Mouse (Mus musculus) hindbrain, embryonic 16.5 days (tissue): ENCODE results near the gene B2m. TPM values are rescaled to one million over a fixed set of nuclear protein-coding genes. Genes with fewer than 3 reads are reported as not detected.

ENCODE experiments used
- ATAC-seq: fragments of 200-750 bp; cut with Nextera tagmentation; 2 replicates; pipeline ENCODE4 v1.8.0; 2017; ENCODE audit warnings: moderate TSS enrichment, moderate library complexity
- H3K27ac ChIP-seq: fragments of 300-500 bp; sonication (generic); 2 replicates; pipeline ENCODE4 v1.5.1; 2014; ENCODE audit warnings: low read depth, mild to moderate bottlenecking, control low read depth, low read length, moderate library complexity
- H3K27me3 ChIP-seq: fragments of 300-500 bp; sonication (generic); replicated peaks from 2 replicates; pipeline ENCODE4 v1.6.1; 2014; ENCODE audit warnings: low read length; ENCODE audit not compliant: control insufficient read depth, insufficient read depth
- H3K36me3 ChIP-seq: fragments of 300-500 bp; sonication (generic); 2 replicates; pipeline ENCODE4 v1.6.1; 2014; ENCODE audit warnings: mild to moderate bottlenecking, low read length, moderate library complexity, mixed read lengths; ENCODE audit not compliant: control insufficient read depth, insufficient read depth
- H3K4me1 ChIP-seq: fragments of 300-500 bp; sonication (generic); 2 replicates; pipeline ENCODE4 v1.6.1; 2014; ENCODE audit warnings: low read depth, low read length; ENCODE audit not compliant: control insufficient read depth, insufficient read depth
- H3K4me2 ChIP-seq: fragments of 300-500 bp; sonication (generic); 2 replicates; pipeline ENCODE4 v1.6.1; 2014; ENCODE audit warnings: mild to moderate bottlenecking, low read length, control low read depth, moderate library complexity
- H3K4me3 ChIP-seq: fragments of 300-500 bp; sonication (generic); 2 replicates; pipeline ENCODE4 v1.5.1; 2014; ENCODE audit warnings: mild to moderate bottlenecking, low read length, control low read depth, moderate library complexity
- H3K9ac ChIP-seq: fragments of 300-500 bp; sonication (generic); 2 replicates; pipeline ENCODE4 v1.6.1; 2014; ENCODE audit warnings: low read depth, mild to moderate bottlenecking, control low read depth, low read length, moderate library complexity
- H3K9me3 ChIP-seq: fragments of 300-500 bp; sonication (generic); 2 replicates; pipeline ENCODE4 v1.6.1; 2014; ENCODE audit warnings: mild to moderate bottlenecking, low read length, moderate library complexity; ENCODE audit not compliant: control insufficient read depth
- WGBS: fragments of 180-500 bp; shearing (Covaris S2); extraction: QIAGEN DNeasy Blood & Tissue Kit; methylation state at CpG from one replicate; pipeline ENCODE4 v1.1.7; 2014; 5-methylcytosine and 5-hydroxymethylcytosine counted together
- polyA plus RNA-seq: library from polyadenylated mRNA; unstranded; fragments of >200 nt; fragmentation: Nextera tagmentation; extraction: Ambion mirVana; gene quantifications from 2 replicates; pipeline ENCODE4 v1.2.1, GENCODE M21; 2015

B2m gene
- polyA plus RNA-seq, 1 experiment from 2014 or later, result 120 TPM

DNA sequence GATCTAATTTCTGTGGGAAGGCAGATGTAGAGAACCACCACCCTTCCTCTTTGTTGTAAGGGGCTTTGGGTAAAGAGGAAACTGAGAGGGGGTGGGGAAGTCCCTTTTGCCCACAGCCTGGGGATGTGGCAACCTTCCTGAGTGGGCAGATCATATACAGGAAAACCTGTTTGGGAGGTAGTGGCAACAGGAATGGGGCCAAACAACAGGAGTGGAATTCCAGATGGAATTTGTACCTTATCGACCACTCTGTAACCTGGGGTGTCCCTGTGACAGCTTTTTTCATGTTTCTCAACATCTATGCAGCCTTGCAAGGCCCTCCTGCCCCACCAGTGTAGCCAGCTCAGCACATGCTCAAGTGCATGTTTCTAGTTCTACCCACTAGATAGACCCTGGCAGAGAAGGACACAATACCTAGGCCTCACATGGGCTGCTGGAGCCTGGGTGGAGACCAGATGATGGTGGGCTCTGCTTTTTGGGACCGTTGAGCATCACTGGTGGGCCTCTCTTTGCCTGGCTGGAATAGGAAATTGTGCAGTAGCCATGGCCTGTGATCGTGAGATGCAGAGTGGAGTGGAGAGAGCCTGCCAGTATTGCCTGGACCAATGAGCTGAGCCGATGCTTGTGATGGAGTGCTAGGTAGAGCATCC, 8.7 kb downstream of the B2m start:
- H3K27ac ChIP-seq, result no peak overlapping the region
- ATAC-seq, result no peak
- no peak overlapping the region for H3K4me2 ChIP-seq
- no peaks in the 10 kb centered on the region for H3K4me1 ChIP-seq
- H3K36me3 ChIP-seq, result no peaks in the 10 kb centered on the region
- no peak overlapping the region for H3K4me3 ChIP-seq
- H3K9ac ChIP-seq, result no peak overlapping the region
- no peaks in the 10 kb centered on the region for H3K27me3 ChIP-seq
- 90% methylated on average over 4 of the region's 4 CpGs for WGBS
- H3K9me3 ChIP-seq, result no peaks in the 10 kb centered on the region

DNA sequence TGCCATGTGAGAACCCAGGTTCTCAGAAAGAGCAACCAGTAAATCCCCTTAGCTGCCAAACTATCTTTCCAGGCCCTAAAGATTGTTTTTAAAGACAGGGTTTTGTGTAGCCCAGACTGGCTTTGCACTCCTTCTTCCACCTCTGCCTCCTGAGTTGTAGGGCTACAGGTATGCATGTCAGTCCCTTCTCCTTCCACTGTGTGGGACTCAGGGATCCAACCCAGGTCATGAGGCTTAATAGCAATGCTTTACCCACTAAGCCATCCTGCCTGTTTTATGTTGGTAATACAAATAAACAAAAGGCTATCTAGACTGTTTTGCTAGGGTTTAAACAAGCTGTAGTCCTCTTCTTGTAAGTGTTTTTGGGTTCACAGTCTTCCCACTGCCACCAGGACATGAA, 10.1 kb downstream of the B2m start:
- Histone ChIP-seq H3K36me3 (no peaks in the 10 kb centered on the region), H3K4me3 (no peak overlapping the region), H3K9ac (no peak overlapping the region), H3K27ac (no peak overlapping the region), H3K27me3 (no peaks in the 10 kb centered on the region), H3K4me1 (no peaks in the 10 kb centered on the region), H3K4me2 (no peak overlapping the region), H3K9me3 (no peaks in the 10 kb centered on the region)
- no peak for ATAC-seq

DNA sequence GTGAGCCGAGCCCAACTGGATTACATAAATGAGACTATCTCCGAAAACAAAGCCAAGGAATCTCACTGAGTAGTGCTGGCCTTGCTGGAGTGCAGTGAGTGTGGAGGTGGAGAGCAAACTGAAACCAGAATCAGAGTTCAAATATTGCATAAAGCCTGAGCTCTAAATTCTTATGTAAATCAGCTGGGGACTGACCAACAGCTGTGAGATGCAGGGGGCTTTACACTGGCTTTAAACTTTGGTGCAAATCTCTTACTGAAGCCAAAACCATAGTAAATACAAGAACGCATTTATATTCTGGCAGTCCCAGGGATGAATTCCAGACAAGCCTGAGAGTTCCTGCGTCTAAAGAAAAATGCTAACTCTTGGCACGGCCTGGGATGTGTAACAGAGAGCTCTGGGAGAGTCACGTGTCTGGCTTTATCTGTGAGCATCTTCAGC, 10.9 kb downstream of the B2m start:
- Histone ChIP-seq H3K9me3 (no peaks in the 10 kb centered on the region), H3K27ac (no peak overlapping the region), H3K9ac (no peak overlapping the region), H3K4me2 (no peak overlapping the region), H3K4me1 (no peaks in the 10 kb centered on the region), H3K4me3 (no peak overlapping the region), H3K36me3 (no peaks in the 10 kb centered on the region), H3K27me3 (no peaks in the 10 kb centered on the region)
- WGBS, result 50% methylated on average over 6 of the region's 6 CpGs
- no peak for ATAC-seq

DNA sequence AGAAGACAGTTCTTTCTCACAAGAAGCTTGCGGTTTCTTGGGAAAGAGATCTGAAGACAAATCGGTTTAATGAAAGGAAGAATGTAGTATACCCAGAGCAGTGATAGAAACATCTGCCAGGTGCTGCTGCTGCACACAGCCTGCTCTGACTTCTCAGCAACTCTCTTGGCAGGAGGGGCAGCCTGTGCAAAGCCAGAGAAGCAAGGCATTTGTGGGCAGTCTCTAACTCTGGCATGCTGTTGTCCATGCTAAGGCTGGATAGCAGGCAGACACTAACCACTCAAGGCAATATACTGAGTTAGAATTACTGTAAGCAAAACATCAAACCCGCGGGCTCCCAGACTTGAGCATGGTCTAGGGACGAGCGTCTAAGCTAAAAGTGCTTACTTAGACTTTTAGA, 12.2 kb downstream of the B2m start:
- 81% methylated on average over 6 of the region's 6 CpGs for WGBS
- Histone ChIP-seq H3K27ac (no peak overlapping the region), H3K27me3 (no peaks in the 10 kb centered on the region), H3K9ac (no peak overlapping the region), H3K36me3 (no peaks in the 10 kb centered on the region), H3K9me3 (no peaks in the 10 kb centered on the region), H3K4me3 (no peak overlapping the region), H3K4me2 (no peak overlapping the region), H3K4me1 (no peaks in the 10 kb centered on the region)
- no peak for ATAC-seq

DNA sequence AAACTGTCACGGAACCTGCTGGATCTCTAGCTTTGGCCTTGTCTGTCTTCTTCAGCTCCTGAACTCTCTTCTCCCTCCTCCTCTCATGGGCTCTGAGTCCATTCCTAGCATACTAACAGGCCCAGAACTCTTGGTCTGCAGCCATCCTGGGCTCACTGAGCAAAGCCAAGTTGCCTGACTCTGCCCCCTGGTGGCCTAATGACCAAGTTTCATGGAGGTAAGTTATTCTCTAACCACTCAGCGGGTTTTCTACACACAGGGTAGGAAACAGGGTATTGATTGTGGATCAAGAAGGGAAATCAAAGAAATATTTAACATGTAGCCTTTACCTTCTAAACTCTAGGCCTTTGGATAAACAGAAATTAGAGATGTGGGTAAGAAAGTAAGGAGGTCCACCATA, 13.2 kb downstream of the B2m start, which contains the start of gene Trim69:
TSS of gene Trim69 (plus strand) at position 21 of the 400 bp plus-strand sequence.
- peak; percentile 67; the same call in 1 of the 2 replicates for ATAC-seq
- WGBS, result 30% methylated on average over 2 of the region's 2 CpGs
- Histone ChIP-seq H3K27me3 (no peaks in the 10 kb centered on the region), H3K4me3 (no peak within 1 kb of the TSS), H3K4me2 (no peak within 1 kb of the TSS), H3K9ac (no peak within 1 kb of the TSS), H3K4me1 (no peaks in the 10 kb centered on the region), H3K27ac (no peak within 1 kb of the TSS), H3K36me3 (no peaks in the 10 kb centered on the region), H3K9me3 (no peaks in the 10 kb centered on the region)

DNA sequence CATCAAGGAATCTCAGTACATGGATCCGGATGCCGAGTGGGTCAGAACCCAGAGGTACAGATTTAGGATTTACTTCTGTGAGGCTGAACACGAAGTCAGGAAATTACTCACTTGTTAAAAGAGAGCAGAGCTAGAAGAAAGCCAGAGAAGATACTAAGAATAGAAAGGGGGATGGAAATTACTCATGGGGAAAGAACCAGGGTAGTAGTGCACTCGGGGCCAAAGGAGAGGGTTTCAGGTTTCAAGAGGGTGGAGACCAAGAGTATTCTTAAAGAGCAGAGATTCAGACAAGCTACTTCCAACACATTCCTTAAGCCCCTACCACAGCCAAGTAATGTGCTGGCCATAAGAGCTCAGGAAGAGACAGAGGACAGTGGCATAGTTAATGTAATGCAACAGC, 14.1 kb downstream of the B2m start:
- Histone ChIP-seq H3K4me1 (no peaks in the 10 kb centered on the region), H3K4me3 (no peak overlapping the region), H3K9me3 (no peaks in the 10 kb centered on the region), H3K4me2 (no peak overlapping the region), H3K27me3 (no peaks in the 10 kb centered on the region), H3K36me3 (no peaks in the 10 kb centered on the region), H3K9ac (no peak overlapping the region), H3K27ac (no peak overlapping the region)
- no peak for ATAC-seq
- WGBS, result 27% methylated on average over 4 of the region's 4 CpGs

DNA sequence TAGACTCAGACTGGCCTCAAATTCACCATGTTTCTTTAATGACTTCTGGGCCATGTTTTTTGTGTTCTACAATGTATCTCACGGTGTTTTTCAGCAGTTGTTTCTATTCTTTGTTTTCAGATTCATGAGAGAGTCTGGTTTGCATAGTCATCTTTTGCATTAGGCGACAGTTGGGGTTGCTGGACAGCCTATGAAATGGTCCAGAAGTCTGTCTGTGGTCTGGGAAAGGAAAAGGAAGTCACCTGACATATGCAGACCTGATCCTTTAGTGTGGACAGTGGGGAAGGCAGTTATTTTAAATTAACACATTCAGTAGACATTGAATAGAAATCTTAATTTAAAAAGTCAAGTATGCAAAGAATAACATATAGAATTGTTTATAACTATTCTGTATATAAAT, 15.0 kb downstream of the B2m start:
- ATAC-seq, result no peak
- no peaks in the 10 kb centered on the region for H3K27me3 ChIP-seq
- no peaks in the 10 kb centered on the region for H3K36me3 ChIP-seq
- H3K9ac ChIP-seq, result no peak overlapping the region
- WGBS, result 82% methylated on average over 2 of the region's 2 CpGs
- H3K4me2 ChIP-seq, result no peak overlapping the region
- H3K4me3 ChIP-seq, result no peak overlapping the region
- no peaks in the 10 kb centered on the region for H3K4me1 ChIP-seq
- no peak overlapping the region for H3K27ac ChIP-seq
- no peaks in the 10 kb centered on the region for H3K9me3 ChIP-seq

DNA sequence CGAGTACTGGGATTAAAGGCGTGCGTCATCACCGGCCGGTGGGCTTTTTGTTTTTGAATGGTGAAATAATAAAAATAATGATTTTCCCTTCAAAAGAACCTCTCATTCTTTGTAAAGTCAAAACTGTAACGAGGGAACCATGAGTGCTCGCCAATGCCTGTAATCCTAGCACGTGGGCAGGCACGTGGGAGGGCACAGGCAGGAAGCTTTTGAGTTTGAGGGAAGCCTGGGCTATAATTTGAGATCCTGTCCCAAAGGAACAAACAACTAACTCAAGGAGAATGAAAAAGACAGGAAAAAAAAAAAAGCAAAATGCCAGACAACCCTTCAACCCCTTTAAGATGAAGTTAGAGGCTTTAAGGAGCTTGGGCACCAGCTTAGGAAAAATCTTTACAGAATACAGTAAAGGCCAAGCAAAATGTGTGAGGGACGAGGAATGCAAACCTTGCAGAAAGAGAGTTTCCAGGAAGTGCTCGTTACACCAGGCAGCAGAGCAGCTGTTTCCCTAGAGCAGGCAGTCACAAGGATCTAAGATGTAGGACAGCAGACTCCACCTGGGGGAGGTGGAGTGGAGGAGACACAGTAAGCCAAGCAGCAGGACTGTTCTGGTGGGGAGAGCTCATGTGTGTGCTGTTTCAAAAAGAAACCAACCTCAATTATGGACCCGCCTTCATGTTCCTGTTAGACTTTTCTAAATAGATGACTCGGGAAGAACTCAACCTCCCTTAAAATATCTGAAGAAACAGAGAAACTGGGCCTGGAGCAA, 16.1 kb downstream of the B2m start:
- 76% methylated on average over 13 of the region's 13 CpGs for WGBS
- no peak overlapping the region for H3K4me3 ChIP-seq
- no peak for ATAC-seq
- H3K36me3 ChIP-seq, result no peaks in the 10 kb centered on the region
- H3K4me1 ChIP-seq, result no peaks in the 10 kb centered on the region
- no peak overlapping the region for H3K27ac ChIP-seq
- H3K27me3 ChIP-seq, result no peaks in the 10 kb centered on the region
- no peak overlapping the region for H3K4me2 ChIP-seq
- no peaks in the 10 kb centered on the region for H3K9me3 ChIP-seq
- H3K9ac ChIP-seq, result no peak overlapping the region

DNA sequence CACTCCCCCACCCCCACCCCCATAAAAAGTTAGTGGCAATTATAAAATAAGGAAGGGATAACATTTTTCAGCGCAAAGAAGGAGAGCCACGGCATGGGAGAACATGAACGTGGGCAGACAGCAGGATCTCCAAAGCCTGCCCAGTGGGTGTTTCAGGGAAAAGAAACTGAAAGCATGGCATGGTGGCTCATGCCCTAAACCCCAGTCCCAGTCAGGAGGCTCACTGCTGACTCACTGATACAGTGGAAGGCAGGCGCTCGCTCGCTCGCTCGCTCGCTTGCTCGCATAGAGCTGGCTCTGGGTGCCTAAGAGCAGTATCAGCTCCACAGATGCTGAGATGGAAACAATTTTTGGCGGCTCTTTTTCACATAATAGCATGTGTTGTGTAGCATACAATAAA, 16.8 kb downstream of the B2m start:
- no peak overlapping the region for H3K27ac ChIP-seq
- H3K36me3 ChIP-seq, result no peaks in the 10 kb centered on the region
- H3K9me3 ChIP-seq, result no peaks in the 10 kb centered on the region
- 89% methylated on average over 11 of the region's 11 CpGs for WGBS
- H3K4me1 ChIP-seq, result no peaks in the 10 kb centered on the region
- ATAC-seq, result no peak
- no peaks in the 10 kb centered on the region for H3K27me3 ChIP-seq
- H3K4me2 ChIP-seq, result no peak overlapping the region
- H3K4me3 ChIP-seq, result no peak overlapping the region
- no peak overlapping the region for H3K9ac ChIP-seq
